Mouse (Mus musculus) lung, embryonic 14.5 days (tissue): ENCODE measurements at regions not wholly inside any gene's neighbourhood (a gene's known extent, or its start where the extent isn't known, plus 50 kb on each side); places are given as distances from the start of the nearest gene placed in this dataset.
A peak's percentile ranks its signal among the peaks of the same experiment; 100 is the strongest.

Experiments
- ATAC-seq: fragments of 200-750 bp; cut with Nextera tagmentation; 2 replicates; pipeline ENCODE4 v1.8.0; 2017; ENCODE audit warnings: mild to moderate bottlenecking, moderate TSS enrichment, moderate library complexity; ENCODE audit not compliant: insufficient read depth
- DNase-seq: peaks from one replicate; pipeline ENCODE4 v3.0.0-alpha.2; 2015
- H3K27ac ChIP-seq: fragments of 300-500 bp; sonication (generic); 2 replicates; pipeline ENCODE4 v1.5.1; 2014; ENCODE audit warnings: low read depth, mild to moderate bottlenecking, moderate library complexity
- H3K27me3 ChIP-seq: fragments of 300-500 bp; sonication (generic); 2 replicates; pipeline ENCODE4 v1.6.1; 2014; ENCODE audit warnings: low read length, control low read depth; ENCODE audit not compliant: insufficient read depth
- H3K36me3 ChIP-seq: fragments of 300-500 bp; sonication (generic); 2 replicates; pipeline ENCODE4 v1.6.1; 2014; ENCODE audit warnings: control low read depth; ENCODE audit not compliant: insufficient read depth
- H3K4me1 ChIP-seq: fragments of 300-500 bp; sonication (generic); 2 replicates; pipeline ENCODE4 v1.6.1; 2014; ENCODE audit warnings: antibody characterized with exemption, control low read depth; ENCODE audit not compliant: insufficient read depth
- H3K4me2 ChIP-seq: fragments of 300-500 bp; sonication (generic); 2 replicates; pipeline ENCODE4 v1.6.1; 2014; ENCODE audit warnings: mild to moderate bottlenecking
- H3K4me3 ChIP-seq: fragments of 300-500 bp; sonication (generic); 2 replicates; pipeline ENCODE4 v1.5.1; 2014; ENCODE audit warnings: low read depth, low read length
- H3K9ac ChIP-seq: fragments of 300-500 bp; sonication (generic); 2 replicates; pipeline ENCODE4 v1.6.1; 2014
- H3K9me3 ChIP-seq: fragments of 300-500 bp; sonication (generic); 2 replicates; pipeline ENCODE4 v1.6.1; 2016; ENCODE audit warnings: low read depth, low read length, control low read depth
- CTCF ChIP-seq: IDR thresholded peaks from 2 replicates; pipeline ENCODE4 v1.5.1; 2016; ENCODE audit warnings: antibody characterized with exemption, low read depth
- WGBS: fragments of 180-500 bp; shearing (Covaris S2); extraction: QIAGEN DNeasy Blood & Tissue Kit; methylation state at CpG from one replicate; pipeline ENCODE4 v1.1.7; 2014; 5-methylcytosine and 5-hydroxymethylcytosine counted together

DNA sequence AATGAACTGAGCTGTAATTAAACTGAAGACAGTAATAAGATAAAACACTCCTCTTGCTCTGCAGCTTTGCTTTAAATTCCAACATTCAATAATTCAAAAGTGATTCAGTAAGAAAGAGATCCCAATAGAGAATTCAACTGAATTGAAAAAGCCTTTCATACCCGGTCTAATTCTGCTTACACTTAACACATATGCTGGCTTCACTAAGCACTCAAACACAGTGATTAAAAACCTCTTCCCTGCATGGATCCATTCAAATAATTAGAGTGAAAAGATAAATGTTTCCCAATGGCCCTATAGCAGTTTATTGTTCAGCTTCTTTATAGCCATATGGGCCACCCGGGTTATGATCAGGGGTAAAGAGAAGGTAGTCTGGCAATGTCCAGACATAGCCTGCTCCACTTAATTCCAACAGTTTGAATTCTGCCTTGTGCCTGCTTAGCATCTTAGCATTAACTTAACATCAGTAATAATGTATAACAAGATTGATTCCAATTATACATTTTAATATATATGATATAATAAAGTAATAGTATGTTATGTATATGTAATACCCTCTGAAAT is 659.9 kb upstream of the Kcnd2 start:
- 88% methylated on average over 2 of the region's 2 CpGs for WGBS

DNA sequence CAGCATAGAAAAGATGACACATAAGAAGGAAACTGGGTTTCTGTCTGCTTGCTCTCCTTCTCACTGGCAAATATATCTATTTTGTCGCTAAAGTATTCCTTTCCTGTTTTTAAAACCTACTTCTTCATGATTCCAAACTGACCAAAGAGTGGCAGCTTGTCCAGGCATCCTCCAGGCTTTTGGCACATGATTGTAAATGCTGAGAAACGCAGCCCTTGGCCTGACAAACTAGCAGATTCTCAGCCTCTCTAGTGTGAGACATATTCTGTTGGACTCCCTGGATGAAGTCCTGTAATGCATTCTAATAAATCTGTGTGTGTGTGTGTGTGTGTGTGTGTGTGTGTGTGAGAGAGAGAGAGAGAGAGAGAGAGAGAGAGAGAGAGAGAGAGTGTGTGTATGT is 642.7 kb upstream of the Kcnd2 start:
- no peak overlapping the region for H3K27ac ChIP-seq
- H3K9ac ChIP-seq = no peak overlapping the region
- H3K4me2 ChIP-seq = no peak overlapping the region
- no peaks in the 10 kb centered on the region for H3K36me3 ChIP-seq
- no peak overlapping the region for H3K4me3 ChIP-seq
- TF ChIP-seq CTCF = no peak
- no peaks in the 10 kb centered on the region for H3K4me1 ChIP-seq
- no peaks in the 10 kb centered on the region for H3K9me3 ChIP-seq
- 71% methylated on average over 2 of the region's 2 CpGs for WGBS
- no peak for ATAC-seq
- DNase-seq = no peak
- H3K27me3 ChIP-seq = no peaks in the 10 kb centered on the region

More for the DNA sequence above, 659.9 kb upstream of the Kcnd2 start:
- no peak for DNase-seq
- H3K27ac ChIP-seq = no peak overlapping the region
- no peak for ATAC-seq
- TF ChIP-seq CTCF = no peak
- H3K9me3 ChIP-seq = no peaks in the 10 kb centered on the region
- no peak overlapping the region for H3K9ac ChIP-seq
- no peaks in the 10 kb centered on the region for H3K27me3 ChIP-seq
- H3K36me3 ChIP-seq = no peaks in the 10 kb centered on the region
- no peaks in the 10 kb centered on the region for H3K4me1 ChIP-seq
- H3K4me3 ChIP-seq = no peak overlapping the region
- H3K4me2 ChIP-seq = no peak overlapping the region

DNA sequence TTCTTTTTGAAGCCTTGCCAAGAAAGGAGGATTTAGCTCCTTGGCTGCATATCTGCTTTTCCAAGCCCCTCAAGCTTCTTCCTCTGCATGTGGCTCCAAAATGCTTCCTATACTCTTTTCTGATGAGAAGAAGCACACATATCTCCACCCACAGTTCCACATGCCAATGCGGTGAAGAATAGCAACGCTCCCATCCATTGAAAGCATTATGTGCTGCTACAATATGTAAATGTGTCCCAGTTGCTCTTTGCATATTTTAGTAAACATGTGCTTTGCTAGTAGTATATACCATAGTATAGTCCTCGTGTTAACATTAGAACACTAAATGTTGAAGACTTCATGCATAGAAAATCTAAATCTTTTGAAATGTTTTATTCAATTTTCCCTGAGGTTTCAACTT is 640.6 kb upstream of the Kcnd2 start:
- no peak for TF ChIP-seq CTCF
- 89% methylated on average over 3 of the region's 3 CpGs for WGBS
- no peaks in the 10 kb centered on the region for H3K9me3 ChIP-seq
- ATAC-seq (no peak), DNase-seq (peak; percentile 1)
- no peak overlapping the region for H3K4me3 ChIP-seq
- no peaks in the 10 kb centered on the region for H3K4me1 ChIP-seq
- no peak overlapping the region for H3K27ac ChIP-seq
- no peaks in the 10 kb centered on the region for H3K36me3 ChIP-seq
- no peak overlapping the region for H3K4me2 ChIP-seq
- H3K9ac ChIP-seq = no peak overlapping the region
- H3K27me3 ChIP-seq = no peaks in the 10 kb centered on the region

DNA sequence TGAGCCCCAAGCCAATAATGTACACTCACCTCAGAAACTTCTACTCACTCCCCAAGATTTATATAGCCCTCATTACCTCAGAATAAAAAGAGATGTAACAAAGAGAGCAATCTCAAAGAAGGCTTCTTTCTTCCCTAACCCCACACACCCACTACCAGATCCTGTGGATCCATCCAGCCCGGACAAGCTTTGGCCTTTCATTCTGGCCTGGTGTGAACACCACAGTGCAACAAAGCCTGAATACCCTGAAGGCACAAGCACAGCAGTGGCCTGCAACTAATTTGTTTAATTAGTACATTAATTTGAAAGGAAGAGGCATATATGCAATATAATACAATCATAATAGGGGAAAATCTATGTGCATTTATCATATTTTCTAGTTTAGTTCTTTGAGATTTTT is 616.5 kb upstream of the Kcnd2 start:
- 90% methylated on average over 1 of the region's 1 CpGs for WGBS
- Histone ChIP-seq H3K9ac (no peak overlapping the region), H3K4me2 (no peak overlapping the region), H3K27me3 (no peaks in the 10 kb centered on the region), H3K27ac (no peak overlapping the region), H3K9me3 (no peaks in the 10 kb centered on the region), H3K36me3 (no peaks in the 10 kb centered on the region), H3K4me1 (no peaks in the 10 kb centered on the region), H3K4me3 (no peak overlapping the region)
- TF ChIP-seq CTCF = no peak
- ATAC-seq (no peak), DNase-seq (no peak)

DNA sequence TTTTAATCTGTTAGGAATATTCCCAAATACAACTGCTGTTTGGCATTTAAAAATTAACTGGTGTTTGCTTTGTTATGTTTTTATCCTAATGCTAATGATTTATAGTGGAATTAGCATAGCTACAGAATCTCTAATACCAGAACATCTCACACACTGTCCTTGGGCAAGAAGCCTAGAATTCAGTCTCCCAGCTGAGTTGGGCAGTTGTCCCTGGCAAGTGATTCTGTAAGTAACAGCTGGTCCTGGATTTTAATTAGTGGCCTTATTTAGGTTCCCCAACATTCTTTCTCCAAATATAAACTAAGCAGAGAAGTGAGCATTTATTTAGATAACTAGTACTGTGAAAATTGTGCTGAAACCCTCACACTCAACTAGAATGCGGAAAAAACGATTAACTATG is 611.1 kb upstream of the Kcnd2 start:
- no peak for TF ChIP-seq CTCF
- no peak overlapping the region for H3K9ac ChIP-seq
- no peaks in the 10 kb centered on the region for H3K27me3 ChIP-seq
- H3K27ac ChIP-seq = no peak overlapping the region
- DNase-seq (peak; percentile 9), ATAC-seq (no peak)
- 87% methylated on average over 2 of the region's 2 CpGs for WGBS
- H3K4me2 ChIP-seq = no peak overlapping the region
- no peaks in the 10 kb centered on the region for H3K9me3 ChIP-seq
- no peaks in the 10 kb centered on the region for H3K36me3 ChIP-seq
- no peaks in the 10 kb centered on the region for H3K4me1 ChIP-seq
- no peak overlapping the region for H3K4me3 ChIP-seq

DNA sequence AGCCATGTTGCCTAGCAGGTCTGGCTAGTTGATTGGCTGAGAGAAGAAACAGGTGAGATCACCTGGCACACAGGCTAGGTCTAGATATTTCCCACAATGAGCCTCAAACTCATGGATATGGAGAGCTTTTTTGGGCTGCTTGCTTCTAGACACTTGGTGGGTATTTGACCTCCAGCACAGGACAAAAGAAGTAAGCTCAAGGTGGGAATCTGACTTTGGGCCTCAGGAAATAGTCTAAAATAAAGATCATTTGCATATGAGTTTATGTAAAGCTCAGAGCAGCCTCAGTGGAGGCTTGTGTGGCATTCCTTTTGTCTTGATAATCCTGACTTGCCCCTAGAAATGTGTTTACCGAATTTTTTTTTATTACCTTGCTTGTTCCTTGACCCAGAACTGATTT is 594.8 kb upstream of the Kcnd2 start:
- Histone ChIP-seq H3K9ac (no peak overlapping the region), H3K27me3 (no peaks in the 10 kb centered on the region), H3K4me3 (no peak overlapping the region), H3K4me1 (no peaks in the 10 kb centered on the region), H3K4me2 (no peak overlapping the region), H3K9me3 (no peaks in the 10 kb centered on the region), H3K36me3 (no peaks in the 10 kb centered on the region), H3K27ac (no peak overlapping the region)
- DNase-seq (no peak), ATAC-seq (no peak)
- TF ChIP-seq CTCF = no peak
- WGBS = 39% methylated on average over 1 of the region's 1 CpGs

DNA sequence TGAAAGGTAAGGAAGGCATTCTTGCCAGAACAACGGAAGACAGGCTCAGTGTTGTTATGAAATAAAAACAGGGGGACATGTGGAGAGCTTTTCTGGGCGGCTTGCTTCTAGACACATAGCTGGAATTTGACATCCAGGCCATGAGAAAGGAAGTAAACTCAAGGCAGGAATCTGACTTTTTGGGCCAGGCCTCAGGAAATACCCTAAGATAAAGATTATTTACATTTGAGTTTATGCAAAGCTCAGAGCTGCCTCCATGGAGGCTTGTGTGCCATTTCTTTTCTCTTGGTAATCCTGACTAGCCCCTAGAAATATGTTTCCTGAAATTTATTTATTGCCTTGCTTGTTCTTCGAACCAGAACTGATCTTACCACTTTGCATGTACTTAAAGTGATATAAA is 588.9 kb upstream of the Kcnd2 start:
- H3K4me2 ChIP-seq = no peak overlapping the region

DNA sequence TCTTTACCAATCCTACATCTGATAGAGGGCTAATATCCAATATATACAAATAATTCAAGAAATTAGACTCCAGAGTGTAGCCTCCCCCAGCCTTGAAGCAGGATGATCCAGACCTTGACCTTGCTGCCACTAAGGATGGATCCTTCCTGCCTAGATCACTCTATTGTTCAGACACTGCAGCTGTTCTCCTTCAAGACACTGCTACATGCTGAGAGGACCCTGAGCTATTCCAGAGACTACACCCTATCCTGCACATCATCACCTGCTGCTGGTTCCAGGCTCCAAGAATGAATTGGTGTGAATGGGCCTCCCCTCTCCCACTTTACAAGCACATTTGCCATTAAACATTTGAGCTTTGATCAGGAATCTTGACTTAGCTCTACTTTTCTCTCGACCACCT is 588.2 kb upstream of the Kcnd2 start:
- Histone ChIP-seq H3K9ac (no peak overlapping the region), H3K4me2 (no peak overlapping the region), H3K4me1 (no peaks in the 10 kb centered on the region), H3K27me3 (no peaks in the 10 kb centered on the region), H3K4me3 (no peak overlapping the region), H3K36me3 (no peaks in the 10 kb centered on the region), H3K27ac (no peak overlapping the region), H3K9me3 (no peaks in the 10 kb centered on the region)
- WGBS = 69% methylated on average over 1 of the region's 1 CpGs
- no peak for ATAC-seq
- DNase-seq = no peak
- TF ChIP-seq CTCF = no peak

More for the DNA sequence above, 588.9 kb upstream of the Kcnd2 start:
- Histone ChIP-seq H3K36me3 (no peaks in the 10 kb centered on the region), H3K4me3 (no peak overlapping the region), H3K27me3 (no peaks in the 10 kb centered on the region), H3K9me3 (no peaks in the 10 kb centered on the region), H3K27ac (no peak overlapping the region), H3K9ac (no peak overlapping the region), H3K4me1 (no peaks in the 10 kb centered on the region)
- TF ChIP-seq CTCF = no peak
- WGBS = 38% methylated on average over 3 of the region's 3 CpGs
- ATAC-seq (no peak), DNase-seq (peak; percentile 6)
